Mouse (Mus musculus) kidney, adult 2 months (tissue): ENCODE measurements at regions not wholly inside any gene's neighbourhood (a gene's known extent, or its start where the extent isn't known, plus 50 kb on each side); places are given as distances from the start of the nearest gene placed in this dataset.

Experiments
- CTCF ChIP-seq: fragments of 200-500 bp; conservative IDR thresholded peaks from 2 replicates; pipeline ENCODE4 v1.5.1; 2011; ENCODE audit warnings: low read depth, mild to moderate bottlenecking, control low read depth, low read length, moderate library complexity, mixed read lengths; ENCODE audit not compliant: insufficient read depth, insufficient read length
- POLR2A ChIP-seq: fragments of 200-500 bp; IDR thresholded peaks from one replicate; pipeline ENCODE4 v1.6.1; 2011; ENCODE audit warnings: low read depth, low read length, control low read depth

GRCm38 (mm10) chr9:116405051-116405450 lies 229.9 kb upstream of the Tgfbr2 start:
- TF ChIP-seq CTCF: no peak
- no peak for TF ChIP-seq POLR2A
